Comparison of ENCODE assay signal across 14 mouse cellular contexts in genomic region chr6:147075808-147076387, GRCm38 (mm10). TPM values are rescaled to one million over a fixed set of nuclear protein-coding genes. Genes with fewer than 3 reads are reported as not detected.
DNase-seq lines count a peak whose midpoint lies in the region; ATAC-seq and TF ChIP-seq lines count a peak whose summit lies in the region.
"Had no signal": no experiment of that assay in that cellular context is flagged by ENCODE, and none has a peak within 500 bp of the region (broad histone marks: within the 10 kb centered on the region; RNA-seq: fewer than 3 reads in every experiment).

No protein-coding gene starts in this region.

- TF ChIP-seq POLR2A in MEL (IDR thresholded peaks at IDR 0.05; ENCODE audit: control insufficient read depth in 1 of 2, insufficient read depth in 1 of 2, low read depth in 1 of 2, low read length in 2 of 2, poor library complexity in 1 of 2) = no peak

- DNase-seq in left cerebral cortex, postnatal 14 days (ENCODE audit: low spot score in 2 of 2) = peak; percentile 16 to 25
- no peak for DNase-seq in left cerebral cortex, adult 18-20 months (ENCODE audit: low spot score in 2 of 2)
- peak; percentile 26 for DNase-seq in MEL (ENCODE audit: low read depth, low spot score)
- DNase-seq in lung, postnatal 4 days = peak; percentile 36 to 61
- DNase-seq in layer of hippocampus, adult 9-10 months (ENCODE audit: low spot score) = no peak
- no peak for DNase-seq in thymus, postnatal 4 days
- DNase-seq: cerebellum, postnatal 10 days; gastrocnemius, adult 2 months; kidney, adult 2 months; right cerebral cortex, postnatal 25 days had no signal

- 14% methylated on average over 5 of the region's 5 CpGs for WGBS in forebrain, embryonic 15.5 days

- no peak for TF ChIP-seq CTCF in MEL (IDR thresholded peaks at IDR 0.05 in 2 of 3, conservative IDR thresholded peaks at IDR 0.05 in 1 of 3; ENCODE audit: control insufficient read depth in 1 of 3, insufficient read depth in 1 of 3, low read depth in 2 of 3, low read length in 3 of 3, poor library complexity in 1 of 3, severe bottlenecking in 1 of 3)

- H3K4me1 ChIP-seq in MEL (ENCODE audit: control insufficient read depth in 1 of 2, insufficient read depth in 2 of 2, low read length in 2 of 2) = peaks cover 0 to 4% of the 10 kb centered on the region in 2 experiments; a peak in 2 of 4 replicates
- H3K4me1 ChIP-seq in forebrain, embryonic 15.5 days = peaks cover 9% of the 10 kb centered on the region
- H3K4me1 ChIP-seq: heart, embryonic 13.5 days; midbrain, embryonic 12.5 days had no signal

- no peak for TF ChIP-seq EP300 in MEL (IDR thresholded peaks at IDR 0.05; ENCODE audit: low read depth in 1 of 2, low read length in 2 of 2)

- H3K9me3 ChIP-seq in MEL (replicated peaks; ENCODE audit: insufficient read depth, low read length) = no peaks in the 10 kb centered on the region
- H3K9me3 ChIP-seq in forebrain, embryonic 15.5 days = no peaks in the 10 kb centered on the region
- H3K9me3 ChIP-seq: heart, embryonic 13.5 days; midbrain, embryonic 12.5 days had no signal

- H3K79me2 ChIP-seq in MEL (ENCODE audit: control insufficient read depth, insufficient read depth, low read length, poor library complexity) = no peaks in the 10 kb centered on the region

- H3K27ac ChIP-seq in MEL (ENCODE audit: control insufficient read depth, low read depth, low read length) = no peak overlapping the region
- H3K27ac ChIP-seq in forebrain, embryonic 15.5 days (replicated peaks) = peak overlapping the region; percentile 60
- H3K27ac ChIP-seq: gastrocnemius, adult 2 months; heart, embryonic 13.5 days; midbrain, embryonic 12.5 days had no signal

- no peak overlapping the region for H3K4me2 ChIP-seq in forebrain, embryonic 15.5 days (replicated peaks)
- H3K4me2 ChIP-seq: heart, embryonic 13.5 days; liver, embryonic 11.5 days; midbrain, embryonic 12.5 days had no signal

- peaks cover 0 to 2% of the 10 kb centered on the region in 2 experiments; a peak in 2 of 4 replicates for H3K36me3 ChIP-seq in MEL (ENCODE audit: control insufficient read depth in 1 of 2, insufficient read depth in 2 of 2, low read length in 2 of 2)
- peaks cover 3% of the 10 kb centered on the region; the same call in 1 of the 2 replicates for H3K36me3 ChIP-seq in forebrain, embryonic 15.5 days

- intact Hi-C loops in left cerebral cortex, postnatal 14 days (cut with DNase I) = no loop called here

- peak; percentile 87 for ATAC-seq in forebrain, embryonic 15.5 days (replicated peaks)

- no peaks in the 10 kb centered on the region for H3K27me3 ChIP-seq in MEL (ENCODE audit: control insufficient read depth in 1 of 2, insufficient read depth in 2 of 2, low read length in 2 of 2)
- H3K27me3 ChIP-seq in forebrain, embryonic 15.5 days = no peaks in the 10 kb centered on the region
- H3K27me3 ChIP-seq: heart, embryonic 13.5 days; midbrain, embryonic 12.5 days had no signal

- no peak for TF ChIP-seq RAD21 in MEL (IDR thresholded peaks at IDR 0.05; ENCODE audit: low read depth, low read length)

- no peak overlapping the region for H3K4me3 ChIP-seq in MEL (ENCODE audit: control insufficient read depth in 1 of 2, insufficient read depth in 1 of 2, low read depth in 2 of 2, low read length in 2 of 2)
- no peak overlapping the region for H3K4me3 ChIP-seq in forebrain, embryonic 15.5 days
- H3K4me3 ChIP-seq: gastrocnemius, adult 2 months; heart, embryonic 13.5 days; midbrain, embryonic 12.5 days had no signal

- H3K9ac ChIP-seq in MEL (ENCODE audit: control insufficient read depth, low read depth, low read length, poor library complexity, severe bottlenecking) = no peak overlapping the region
- H3K9ac ChIP-seq in forebrain, embryonic 15.5 days (replicated peaks) = no peak overlapping the region
- H3K9ac ChIP-seq: heart, embryonic 13.5 days; midbrain, embryonic 12.5 days had no signal

TF ChIP-seq in MEL, 35 proteins besides CTCF, POLR2A, EP300 and RAD21:
- TF ChIP-seq USF1 (IDR thresholded peaks at IDR 0.05; ENCODE audit: low read depth, low read length) (no peak), NRF1 (IDR thresholded peaks at IDR 0.05; ENCODE audit: insufficient read depth, low read depth, low read length, poor library complexity, severe bottlenecking) (no peak), ZC3H11A (IDR thresholded peaks at IDR 0.05; ENCODE audit: low read depth, low read length) (no peak), POLR2AphosphoS2 (IDR thresholded peaks at IDR 0.05; ENCODE audit: low read length) (no peak), BHLHE40 (IDR thresholded peaks at IDR 0.05; ENCODE audit: borderline replicate concordance, low read depth, low read length) (no peak), MYB (IDR thresholded peaks at IDR 0.05; ENCODE audit: low read depth, low read length) (no peak), MEF2A (IDR thresholded peaks at IDR 0.05; ENCODE audit: extremely low read depth, insufficient replicate concordance, low read depth, low read length, poor library complexity, severe bottlenecking) (no peak)
TF ChIP-seq in MEL: peak in this region for 0.

RNA-seq across cellular contexts. Expression of gene Mansc4, which starts 10.9 kb away (rescaled TPM):
- under 1 TPM; 0.53 to 0.70 TPM for total RNA-seq in left cerebral cortex, postnatal 14 days (2021)
- total RNA-seq in left cerebral cortex, adult 18-20 months (2021) = under 1 TPM in 1 of 2 experiments, not detected in 1; 0.33 TPM
- not detected in 2 replicates for total RNA-seq in MEL (2012; rRNA removed)
- under 1 TPM in 1 of 2 experiments, not detected in 1; 0.21 TPM for polyA plus RNA-seq in MEL (2012; ENCODE audit: insufficient read depth in 1 of 2, insufficient read length in 2 of 2, low read depth in 1 of 2, low replicate concordance in 2 of 2, missing spikeins in 1 of 2)
- 0.72 and 1.7 TPM in 2 replicates for polyA plus RNA-seq in forebrain, embryonic 15.5 days (2015; fragmentation: Nextera tagmentation; extraction: Ambion mirVana)
- total RNA-seq: gastrocnemius, adult 2 months had no signal

RNA-seq across cellular contexts. Expression of gene Klhl42, which starts 15.3 kb away (rescaled TPM):
- total RNA-seq in left cerebral cortex, postnatal 14 days (2021) = 10 to 100 TPM; 22.9 to 23.8 TPM
- 10 to 100 TPM; 22.0 to 22.1 TPM for total RNA-seq in left cerebral cortex, adult 18-20 months (2021)
- total RNA-seq in MEL (2012; rRNA removed) = 7.3 and 10.9 TPM in 2 replicates
- polyA plus RNA-seq in MEL (2012; ENCODE audit: insufficient read depth in 1 of 2, insufficient read length in 2 of 2, low read depth in 1 of 2, low replicate concordance in 2 of 2, missing spikeins in 1 of 2) = 1 to 10 TPM in 1 of 2 experiments, not detected in 1; 8.2 TPM
- polyA plus RNA-seq in forebrain, embryonic 15.5 days (2015; fragmentation: Nextera tagmentation; extraction: Ambion mirVana) = 6.0 and 6.4 TPM in 2 replicates

RNA-seq across cellular contexts. Expression of gene Mrps35, which starts 33.3 kb away (rescaled TPM):
- 10 to 100 TPM; 42.8 to 45.9 TPM for total RNA-seq in left cerebral cortex, postnatal 14 days (2021)
- 10 to 100 TPM; 45.3 to 48.1 TPM for total RNA-seq in left cerebral cortex, adult 18-20 months (2021)
- total RNA-seq in MEL (2012; rRNA removed) = 97.0 and 99.0 TPM in 2 replicates
- polyA plus RNA-seq in MEL (2012; ENCODE audit: insufficient read depth in 1 of 2, insufficient read length in 2 of 2, low read depth in 1 of 2, low replicate concordance in 2 of 2, missing spikeins in 1 of 2) = 100 to 1,000 TPM in 1 of 2 experiments, not detected in 1; 148 TPM
- 82.5 and 88.5 TPM in 2 replicates for polyA plus RNA-seq in forebrain, embryonic 15.5 days (2015; fragmentation: Nextera tagmentation; extraction: Ambion mirVana)

RNA-seq across cellular contexts. Expression of gene Rep15, which starts 43.5 kb away (rescaled TPM):
- 1 to 10 TPM; 1.6 to 2.5 TPM for total RNA-seq in left cerebral cortex, postnatal 14 days (2021)
- total RNA-seq in left cerebral cortex, adult 18-20 months (2021) = 1 to 10 TPM; 1.4 to 2.6 TPM
- 0.31 and 0.36 TPM in 2 replicates for total RNA-seq in MEL (2012; rRNA removed)
- polyA plus RNA-seq in MEL (2012; ENCODE audit: insufficient read depth in 1 of 2, insufficient read length in 2 of 2, low read depth in 1 of 2, low replicate concordance in 2 of 2, missing spikeins in 1 of 2) = under 1 TPM in 1 of 2 experiments, not detected in 1; 0.43 TPM
- polyA plus RNA-seq in forebrain, embryonic 15.5 days (2015; fragmentation: Nextera tagmentation; extraction: Ambion mirVana) = 0.66 and 0.75 TPM in 2 replicates

Comparison
In these comparisons a context has a peak if more than half of its experiments do, and no peak if none do; other contexts are left out.
1. DNase-seq: peak in left cerebral cortex, postnatal 14 days (2 of 2), MEL (single experiment) and lung, postnatal 4 days (2 of 2); none in left cerebral cortex, adult 18-20 months (0 of 2), layer of hippocampus, adult 9-10 months (single experiment) and thymus, postnatal 4 days (single experiment).